Mouse (Mus musculus) spleen, postnatal 10 days (tissue): Measurements from ENCODE around the gene Slc1a7.

Experiments used
- DNase-seq, 2 experiments: peaks; one replicate each; pipeline ENCODE4 v3.0.0; 2021 to 2022; ENCODE audit warnings: low spot score in 2 of 2

The Slc1a7 gene

DNA sequence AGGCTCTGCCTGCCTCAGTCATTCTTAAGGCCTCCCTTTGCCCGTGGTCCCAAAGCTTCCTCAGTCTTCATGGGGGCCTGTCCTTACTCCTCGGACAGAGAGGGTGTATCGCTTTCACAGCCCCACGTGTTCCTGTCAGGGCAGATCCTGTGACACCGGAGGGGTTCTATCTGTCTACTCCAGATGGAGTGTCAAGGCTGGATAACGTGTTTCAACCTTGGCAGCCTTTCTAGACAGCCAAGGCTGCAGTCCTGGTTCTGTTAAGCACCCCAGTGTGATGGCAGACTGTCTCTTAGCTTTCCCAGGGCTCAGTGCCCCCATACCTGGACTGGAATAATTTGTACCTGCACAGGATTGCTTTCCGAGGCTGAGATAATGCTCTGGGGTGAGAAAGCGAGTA, 40.4 kb downstream of the Slc1a7 start:
- DNase-seq, result no peak

DNA sequence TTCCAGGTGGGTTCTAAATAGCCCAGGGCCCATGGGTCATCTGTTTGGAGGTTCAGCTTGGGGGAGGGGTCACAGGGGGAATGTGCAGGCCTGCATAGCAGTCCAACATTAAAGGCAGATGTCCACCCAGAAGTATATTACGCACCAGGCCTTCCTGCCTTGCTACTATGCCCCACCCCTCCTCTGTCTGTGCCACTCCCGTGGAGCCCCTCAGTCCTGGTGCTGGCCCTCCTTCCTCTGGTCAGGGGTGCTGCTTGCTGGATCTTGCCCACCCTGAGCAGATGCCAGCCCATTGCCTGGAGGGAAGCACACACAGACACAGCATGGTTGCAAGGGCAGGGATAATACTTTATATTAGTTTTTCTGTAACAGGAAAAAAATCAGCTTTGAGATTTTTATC, 46.3 kb downstream of the Slc1a7 start:
- DNase-seq, result no peak

DNA sequence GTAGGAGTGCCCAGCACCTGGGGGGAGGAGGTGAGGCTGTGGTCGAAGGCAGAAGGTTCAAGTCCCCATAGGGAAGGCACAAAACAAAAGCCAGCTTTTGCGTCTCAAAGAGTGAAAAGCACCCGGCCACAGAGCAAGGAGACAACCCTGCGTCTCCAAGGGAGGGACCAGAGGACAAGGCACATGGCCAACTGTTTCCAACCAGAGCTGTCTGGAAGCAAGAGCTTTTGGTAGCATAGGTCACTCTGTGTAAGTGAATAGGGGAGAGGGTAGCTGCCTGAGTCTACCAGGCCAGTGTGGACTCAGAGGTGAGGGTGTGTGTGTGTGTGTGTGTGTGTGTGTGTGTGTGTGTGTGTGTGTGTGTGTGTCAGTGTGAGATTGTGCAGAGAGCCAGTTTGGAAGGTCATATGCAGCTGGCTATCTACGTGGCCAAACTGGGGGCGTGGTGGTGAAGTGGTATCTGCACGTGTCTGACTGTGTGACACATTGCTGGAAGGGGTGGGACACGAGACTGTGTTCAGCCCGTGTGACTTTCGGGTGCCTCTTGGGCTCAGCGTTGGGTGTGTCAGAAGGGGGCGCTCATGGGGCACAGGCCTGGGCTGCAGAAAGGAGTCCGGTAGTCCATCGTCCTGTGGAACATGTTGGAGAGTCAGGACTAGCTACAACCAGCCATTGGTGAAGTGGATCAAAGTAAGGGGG, 47.1 kb downstream of the Slc1a7 start:
- peak in 1 of 2 experiments; percentile 29 for DNase-seq

DNA sequence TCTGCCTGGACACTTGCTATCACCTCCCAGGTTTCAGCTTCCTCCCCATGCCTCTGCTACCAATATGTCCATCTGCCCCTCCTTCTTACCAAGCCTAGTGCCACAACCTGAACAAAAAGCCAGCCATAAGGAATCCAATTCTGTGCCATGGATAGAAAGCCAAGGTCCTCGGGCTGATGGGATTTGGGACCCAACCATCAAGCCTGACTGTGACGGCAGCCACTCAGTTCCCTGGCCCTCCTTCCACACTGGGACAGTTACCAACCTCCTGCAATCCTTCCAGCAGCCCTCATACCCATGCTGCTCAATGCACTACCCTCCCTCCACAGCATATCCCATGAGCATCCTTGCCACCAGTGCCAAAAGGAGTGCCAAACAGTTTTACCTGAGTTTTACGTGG, 48.2 kb downstream of the Slc1a7 start:
- no peak for DNase-seq

DNA sequence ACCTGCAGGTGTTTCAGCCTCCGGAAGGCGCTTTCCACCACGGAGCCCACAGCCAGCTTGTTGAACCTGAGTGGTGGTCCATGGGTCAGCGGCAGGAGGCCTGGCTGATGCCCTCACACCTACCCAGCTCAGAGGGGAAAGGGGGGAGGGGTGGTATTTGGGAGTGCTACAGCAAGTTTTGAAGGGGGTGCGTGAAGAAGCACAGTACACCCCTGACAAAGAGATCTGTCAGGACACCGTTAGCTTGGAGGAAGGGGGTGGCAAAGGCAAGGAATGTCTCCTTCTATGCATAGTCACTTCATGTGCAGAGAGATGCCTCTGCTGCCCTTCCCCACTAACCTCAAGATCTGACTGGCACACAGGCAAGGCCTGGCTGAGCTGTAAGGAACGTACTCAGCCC, 49.7 kb downstream of the Slc1a7 start:
- DNase-seq, result no peak

DNA sequence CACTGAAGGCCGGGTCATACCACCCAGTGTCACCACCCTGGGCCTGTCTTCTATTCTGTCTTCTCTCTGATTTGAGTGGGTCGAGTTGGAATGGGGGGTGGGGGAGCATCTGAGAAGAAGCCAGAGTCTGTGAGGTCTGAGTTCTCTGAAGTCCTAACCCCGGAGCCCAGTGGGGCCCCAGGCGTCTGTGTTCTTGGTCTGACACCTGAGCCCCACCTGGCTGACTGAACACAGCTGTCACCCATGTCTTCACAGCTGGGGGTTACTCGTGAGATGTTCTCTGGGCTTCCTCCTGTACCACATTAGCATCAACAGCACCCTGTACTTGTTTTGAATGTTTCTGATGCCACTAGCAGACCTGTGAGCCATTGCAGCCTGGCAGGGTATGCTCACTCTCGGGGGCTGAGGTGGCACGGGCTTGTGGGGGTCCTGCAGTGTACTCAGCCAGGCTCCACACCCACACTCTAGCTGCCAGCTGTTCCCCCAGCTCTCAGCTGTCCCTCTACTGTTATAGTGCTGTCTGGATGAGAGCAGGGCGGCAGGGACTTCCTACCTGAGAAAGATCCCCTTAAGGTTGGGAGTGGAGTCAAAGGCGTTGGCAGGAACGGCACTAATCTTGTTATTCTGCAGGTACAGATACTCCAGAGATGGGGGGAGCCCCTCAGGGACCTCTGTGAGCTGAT, 50.2 kb downstream of the Slc1a7 start:
- DNase-seq, result no peak

DNA sequence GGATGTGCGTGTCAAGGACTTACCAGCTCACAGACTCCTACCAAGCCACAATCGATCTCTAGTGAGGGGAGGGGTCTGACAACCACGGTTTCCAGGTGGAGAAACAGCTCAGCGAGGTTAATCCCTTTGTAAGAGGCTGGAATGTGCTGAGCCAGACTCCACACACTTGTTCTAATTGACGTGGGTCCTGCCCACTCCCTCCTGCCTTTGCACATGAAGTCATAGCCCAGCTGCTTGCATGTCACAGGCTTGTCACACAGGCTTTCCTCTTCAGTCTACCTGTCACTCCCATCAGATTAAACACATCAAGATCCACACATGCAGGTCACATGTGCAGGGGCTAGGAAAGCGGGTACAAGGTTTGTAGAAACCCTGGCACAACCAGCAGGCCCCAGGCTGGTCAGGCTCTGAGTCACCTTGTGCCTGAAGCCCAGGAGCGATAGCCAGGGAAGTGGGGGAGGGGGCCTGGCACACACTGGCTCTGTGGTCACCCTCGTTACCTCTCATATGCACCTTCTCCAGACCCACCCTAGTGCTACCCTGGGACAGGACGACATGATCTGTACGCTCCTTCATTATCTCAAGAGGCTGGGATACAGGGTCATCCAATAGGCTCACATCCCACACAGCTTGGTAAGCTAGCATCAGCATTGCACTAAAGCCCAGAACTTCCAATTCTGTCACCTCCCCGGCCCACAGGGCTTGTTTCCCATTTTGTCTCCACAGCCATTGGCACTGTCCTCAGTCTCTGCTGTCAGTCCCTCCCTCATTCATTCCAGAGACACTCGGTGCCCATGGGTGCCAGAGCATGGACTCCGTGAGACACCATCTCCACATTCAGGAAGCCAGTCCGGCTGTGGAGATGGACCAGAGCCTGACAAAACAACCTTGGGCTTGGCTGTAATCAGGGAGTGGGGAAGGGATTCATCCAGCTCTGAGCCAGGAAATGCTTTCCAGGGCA, 51.1 kb downstream of the Slc1a7 start:
- DNase-seq, result no peak

DNA sequence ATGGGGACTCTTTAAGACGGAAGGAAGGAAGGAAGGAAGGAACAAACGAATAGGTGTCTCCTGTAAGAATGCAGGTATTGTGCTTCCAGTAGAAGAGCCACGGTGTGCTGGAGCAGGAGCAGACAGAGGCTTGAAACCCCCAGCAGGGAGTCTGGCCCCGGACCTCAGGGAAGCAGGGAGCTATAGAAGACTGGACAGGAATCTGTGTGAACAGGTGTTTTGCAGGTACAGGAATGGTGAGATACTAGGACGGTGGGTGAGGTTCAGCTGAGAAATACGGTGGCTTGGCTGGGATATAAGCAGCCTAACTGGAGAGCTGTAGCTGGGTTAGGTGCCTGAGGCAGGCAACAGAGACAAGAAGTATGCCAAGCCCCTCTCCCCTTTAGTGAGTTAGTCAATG, 52.0 kb downstream of the Slc1a7 start:
- DNase-seq, result no peak

DNA sequence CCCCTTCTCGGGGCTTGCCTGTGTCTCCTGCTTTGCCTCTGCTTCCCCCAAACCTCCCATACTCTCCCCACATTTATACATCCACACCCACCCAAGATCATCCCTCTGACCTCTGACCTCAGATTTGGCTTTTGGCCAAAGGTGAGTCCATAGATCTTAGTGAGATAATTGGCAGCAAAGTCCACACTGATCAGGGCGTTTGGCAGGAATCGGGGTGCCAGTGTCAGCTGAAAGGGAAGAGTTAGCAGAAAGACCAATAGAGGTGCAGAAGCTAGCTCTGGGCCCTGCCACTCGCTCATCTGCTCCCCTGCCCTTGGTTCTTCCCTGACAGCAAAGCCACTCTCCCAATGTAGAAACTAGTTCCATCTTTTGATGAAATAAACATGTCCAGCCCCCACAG, 55.1 kb downstream of the Slc1a7 start:
- DNase-seq, result no peak

DNA sequence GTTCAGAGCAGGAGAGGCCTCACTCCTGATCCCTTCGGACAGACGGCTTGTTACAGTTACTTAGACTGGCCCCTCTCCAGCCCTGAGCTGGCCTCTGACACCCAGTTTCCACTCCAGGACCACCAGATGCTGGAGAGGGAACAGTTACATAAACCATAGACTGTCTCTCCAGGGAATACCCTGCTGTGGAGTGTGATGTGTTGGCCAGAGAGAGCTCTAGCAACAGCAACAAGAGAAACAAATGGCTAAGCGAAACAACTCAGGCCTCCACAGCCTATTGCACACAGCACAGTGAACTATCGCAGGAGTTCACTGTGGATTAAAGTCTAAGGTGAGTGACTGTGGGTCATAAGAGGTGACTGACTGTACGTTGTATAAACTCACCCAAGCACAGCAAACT, 56.5 kb downstream of the Slc1a7 start:
- no peak for DNase-seq

DNA sequence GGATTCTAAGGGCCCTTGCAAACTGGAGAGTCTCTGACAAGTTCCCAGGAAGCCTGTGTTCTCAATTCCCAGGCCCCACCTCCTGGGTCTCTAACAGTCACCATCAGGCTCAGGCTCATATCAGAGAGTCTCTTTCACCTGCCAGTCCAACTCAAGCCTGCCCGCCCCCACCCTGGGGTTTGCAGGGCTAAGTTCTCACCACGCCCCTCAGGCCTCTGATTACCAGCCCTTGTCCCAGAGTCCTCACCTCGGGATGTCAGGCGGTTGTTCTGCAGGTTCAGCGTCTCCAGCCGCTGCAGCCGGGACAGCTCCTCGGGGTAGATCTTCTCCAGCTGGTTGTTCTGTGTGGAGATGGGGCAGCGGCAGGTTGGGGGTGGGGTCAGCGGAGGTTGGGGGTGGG, 57.1 kb downstream of the Slc1a7 start:
- no peak for DNase-seq

DNA sequence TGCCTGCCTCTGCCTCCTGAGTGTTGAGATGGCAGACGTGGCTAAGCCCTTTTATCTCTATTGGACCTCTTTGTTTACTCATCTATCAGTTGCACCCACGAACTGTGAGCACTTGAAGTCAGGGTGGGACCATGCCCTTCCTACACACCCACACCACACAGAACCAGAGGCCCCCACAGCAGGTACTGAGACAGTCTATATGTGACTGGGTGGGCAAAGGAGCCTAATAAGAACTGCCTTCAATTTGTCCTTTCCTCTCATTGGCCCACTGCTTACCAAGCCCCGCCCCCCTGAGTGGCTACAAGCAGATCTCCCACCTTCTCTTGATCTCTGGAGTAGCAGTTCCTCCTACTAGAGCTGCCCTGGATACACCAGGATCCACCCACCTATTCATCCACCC, 58.1 kb downstream of the Slc1a7 start:
- no peak for DNase-seq

DNA sequence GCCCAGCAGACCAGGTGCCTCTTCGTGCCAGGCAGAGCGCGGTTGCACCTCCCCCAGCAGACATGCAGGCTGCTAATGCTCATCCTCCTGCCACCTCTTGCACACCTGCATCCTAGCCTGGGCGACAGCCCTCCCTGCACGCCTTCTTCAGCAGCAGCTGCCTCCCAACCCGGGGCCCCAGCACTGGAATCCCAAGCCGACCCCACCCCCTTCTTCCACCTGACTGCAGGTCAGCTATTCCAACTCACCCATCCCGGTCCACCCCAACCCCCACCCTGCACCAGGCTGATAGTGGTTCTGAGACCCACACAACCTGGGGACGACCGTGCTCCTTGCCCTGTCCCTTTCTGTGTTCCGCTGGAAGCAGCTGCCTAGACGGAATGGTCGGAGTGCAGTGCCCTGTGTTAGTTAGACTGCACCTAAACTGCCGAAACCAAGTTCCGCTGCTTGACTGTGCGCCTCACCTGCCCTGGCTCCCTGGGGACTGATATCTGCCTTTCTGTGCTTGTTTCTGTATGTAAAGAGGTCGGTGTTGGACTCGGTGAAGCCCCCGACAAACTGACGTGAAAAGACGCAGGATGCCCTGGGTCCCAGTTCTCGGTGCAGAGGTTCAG, 62.9 kb downstream of the Slc1a7 start:
- no peak for DNase-seq

DNA sequence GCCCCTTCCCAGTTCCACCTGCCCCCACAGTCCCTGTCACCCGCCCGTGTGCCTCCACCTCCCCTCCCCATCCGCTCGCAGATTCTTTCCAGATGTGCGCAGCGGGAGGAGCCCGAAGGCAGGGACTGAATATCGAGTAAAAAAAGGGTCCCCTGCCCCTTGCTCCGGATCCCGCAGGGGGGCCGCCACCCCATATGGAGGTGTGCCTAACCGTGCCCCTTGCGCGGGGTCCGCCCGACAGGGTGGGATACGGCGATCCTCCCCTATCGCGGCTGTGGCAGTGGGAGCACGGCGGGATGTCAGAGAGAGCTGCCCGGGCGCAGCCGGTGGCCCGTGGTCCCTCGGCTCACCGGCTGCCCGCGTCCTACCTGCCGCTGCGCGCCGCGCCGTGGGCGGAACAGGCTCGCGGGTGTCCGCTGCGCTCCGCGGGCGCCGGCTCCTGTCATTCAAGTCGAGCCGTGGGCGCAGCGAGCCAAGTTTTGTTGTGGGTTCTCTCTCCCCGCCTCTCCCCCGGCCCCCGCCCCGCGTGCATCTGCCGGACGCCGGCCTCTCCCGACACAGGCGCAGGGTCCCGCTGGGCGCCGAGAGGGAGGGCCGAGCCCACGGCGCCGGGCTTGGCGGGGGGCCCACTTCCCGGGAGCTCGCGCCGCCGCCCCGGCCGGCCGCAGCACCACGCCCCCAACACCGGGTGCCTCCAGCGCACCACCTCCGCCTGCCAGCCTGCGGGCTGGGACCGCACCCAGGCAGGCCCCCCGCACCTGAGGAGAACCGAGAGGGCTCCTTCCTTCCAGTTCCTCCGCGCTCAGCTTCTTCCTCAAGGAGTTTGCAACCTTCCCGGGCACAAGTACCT, 63.6 kb downstream of the Slc1a7 start:
- no peak for DNase-seq

DNA sequence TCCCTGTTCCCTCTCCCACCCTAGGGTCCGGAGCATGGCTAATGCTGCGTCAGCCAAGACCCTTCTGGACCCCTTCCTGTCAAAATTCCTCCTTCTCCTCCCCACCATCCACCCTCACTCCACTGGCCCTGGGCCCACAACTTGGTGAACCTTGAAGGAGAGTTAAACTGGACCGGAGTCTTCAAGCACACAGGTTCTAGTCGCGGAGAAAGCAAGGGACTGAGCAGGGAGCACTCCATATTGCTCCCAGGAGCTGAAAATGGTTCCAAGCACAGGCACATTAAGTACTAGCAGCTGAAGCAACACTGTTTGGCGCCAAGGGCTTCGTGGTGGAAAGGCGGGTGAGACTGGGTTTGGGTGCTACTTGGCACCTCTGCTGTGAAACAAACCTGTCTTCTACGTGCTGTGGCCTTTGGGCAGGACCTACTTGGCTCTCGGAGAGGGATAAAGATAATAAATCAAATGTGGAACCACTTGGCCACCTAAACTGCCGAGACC, 64.3 kb downstream of the Slc1a7 start:
- no peak for DNase-seq

DNA sequence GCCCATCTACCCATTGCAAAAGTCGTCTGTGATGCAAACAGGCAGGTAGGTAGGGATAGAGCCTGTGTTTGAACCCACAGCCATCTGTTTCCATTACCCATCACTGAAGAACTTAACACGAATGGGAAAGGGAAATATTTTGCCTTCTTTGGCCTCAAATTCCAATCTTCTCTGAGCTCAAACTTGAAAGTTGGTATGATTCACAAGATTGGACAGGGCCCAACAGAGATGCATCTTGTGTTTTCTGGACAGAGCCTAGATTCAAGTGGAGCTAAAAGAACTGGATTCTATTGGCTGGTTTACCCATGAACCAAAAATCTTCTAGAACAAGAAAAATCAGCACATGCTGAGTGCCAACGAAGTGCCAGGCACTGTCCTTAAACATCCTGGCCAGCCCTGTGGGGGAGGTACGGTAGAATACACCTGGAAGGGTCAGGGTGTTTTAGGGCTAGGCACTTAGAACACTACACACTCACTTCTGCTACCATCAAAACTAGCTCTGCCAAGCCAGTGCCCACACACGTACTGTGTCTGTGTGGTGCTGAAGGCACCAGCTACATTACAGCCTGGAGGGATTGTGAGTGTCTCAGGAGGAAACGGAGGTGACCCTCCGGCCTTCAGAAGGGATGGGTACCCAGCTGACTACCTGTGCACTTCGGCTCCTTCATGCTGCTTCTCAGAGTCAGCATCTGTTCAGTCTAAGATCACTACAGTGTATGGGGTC, 65.1 kb downstream of the Slc1a7 start:
- DNase-seq, result no peak

DNA sequence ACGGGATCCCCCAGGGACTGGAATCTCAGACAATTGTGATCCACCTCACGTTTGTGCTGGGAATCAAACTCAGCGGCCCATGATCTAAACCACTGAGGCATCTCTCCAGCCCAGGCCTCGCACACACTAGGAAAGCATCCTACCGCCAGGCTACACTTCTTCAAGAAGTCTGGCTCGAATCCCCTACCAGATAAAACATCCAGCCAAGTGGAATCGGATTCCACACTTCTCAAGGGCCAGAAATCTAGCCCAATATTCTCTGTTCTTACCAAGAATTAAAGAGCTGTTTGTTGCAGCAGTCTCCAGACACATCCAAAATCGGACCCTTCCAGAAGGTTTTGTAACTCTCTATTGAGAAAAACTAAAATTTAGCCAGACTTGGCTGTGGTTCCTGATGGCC, 68.9 kb downstream of the Slc1a7 start:
- no peak for DNase-seq

DNA sequence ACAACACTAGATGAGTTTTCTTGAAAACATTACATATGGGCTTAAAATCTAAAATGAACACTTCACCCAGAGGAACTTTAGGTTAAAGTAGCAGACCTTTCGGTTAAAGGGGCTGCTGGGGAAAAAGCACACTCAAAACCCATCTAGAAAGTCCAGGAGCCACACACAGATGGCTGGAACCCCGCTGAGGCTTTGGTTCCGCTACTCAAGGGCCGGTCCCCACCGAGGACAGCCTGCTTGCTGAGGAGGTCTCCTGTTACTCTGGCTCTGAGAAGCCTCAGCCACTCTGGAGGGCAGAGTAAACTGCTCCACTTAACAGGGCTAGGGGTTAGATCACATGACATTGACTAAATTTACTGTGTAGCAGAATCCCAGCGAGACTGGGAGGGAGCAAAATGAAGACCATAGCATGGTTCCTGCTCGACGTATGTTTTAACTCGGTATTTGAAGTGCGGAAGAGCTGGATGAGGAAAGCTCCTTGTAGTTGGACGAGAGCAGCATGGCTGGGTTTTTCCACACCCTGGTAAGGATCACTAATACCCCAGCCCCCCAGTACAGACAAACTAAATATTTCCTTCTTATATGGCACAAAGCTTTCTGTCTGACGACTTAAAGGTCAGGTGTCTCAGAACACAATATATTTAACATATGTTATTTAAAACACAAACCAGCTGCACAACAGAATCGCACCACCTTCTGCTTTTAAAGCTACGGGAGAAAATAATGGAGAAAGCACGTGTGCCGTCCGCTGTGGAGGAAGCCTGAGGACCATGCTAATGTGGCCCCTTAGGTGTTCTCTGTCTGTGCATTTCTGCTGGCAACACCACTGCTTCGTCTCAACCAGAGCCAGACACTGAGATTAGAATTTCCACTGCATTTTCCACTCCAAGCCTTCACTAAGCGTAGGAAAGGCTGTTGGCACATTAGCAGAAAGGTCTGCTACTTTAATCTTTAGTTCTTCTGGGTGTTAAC, 77.3 kb downstream of the Slc1a7 start:
- no peak for DNase-seq

DNA sequence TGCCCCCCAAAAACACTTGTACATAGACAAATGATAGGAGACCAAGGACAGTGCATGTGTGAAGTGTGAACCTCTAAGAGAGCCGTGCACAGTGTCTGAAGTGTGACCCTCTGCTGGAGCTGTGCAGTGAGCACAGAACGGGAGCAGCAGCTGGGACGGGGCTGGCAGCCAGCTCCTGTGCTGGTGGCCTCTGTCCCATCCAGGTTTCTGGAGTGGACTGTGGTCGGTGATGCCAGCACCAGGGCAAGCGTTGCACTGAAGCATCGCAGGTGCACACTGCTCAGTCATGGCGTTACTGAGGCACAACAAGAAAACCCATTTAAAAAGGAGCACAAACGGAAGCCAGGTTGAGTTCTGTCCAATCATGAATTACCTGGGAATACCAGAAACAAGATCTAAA, 78.0 kb downstream of the Slc1a7 start:
- DNase-seq, result no peak
